Mouse (Mus musculus) spleen, adult 2 months (tissue): ENCODE results near the gene Stk39.

Source experiments
- CTCF ChIP-seq: fragments of 200-500 bp; IDR thresholded peaks from 2 replicates; pipeline ENCODE4 v1.5.1; 2011; ENCODE audit warnings: mild to moderate bottlenecking, inconsistent platforms; ENCODE audit not compliant: insufficient read depth, insufficient read length, insufficient replicate concordance; ENCODE audit errors: extremely low read depth
- POLR2A ChIP-seq: fragments of 200-500 bp; IDR thresholded peaks from 2 replicates; pipeline ENCODE4 v1.6.1; 2011; ENCODE audit warnings: low read depth, low read length, inconsistent platforms

- TF ChIP-seq CTCF (no peak), POLR2A (no peak)
These were observed 5.7 kb downstream of the Stk39 start for GRCm38 (mm10) chr2:68466124-68467070.
